Comparison of ENCODE assay signal across 18 mouse cellular contexts in genomic region chr5:45651026-45651703, GRCm38 (mm10). TPM values are rescaled to one million over a fixed set of nuclear protein-coding genes. Genes with fewer than 3 reads are reported as not detected.
DNase-seq lines count a peak whose midpoint lies in the region; ATAC-seq and TF ChIP-seq lines count a peak whose summit lies in the region.
"Had no signal": no experiment of that assay in that cellular context is flagged by ENCODE, and none has a peak within 500 bp of the region (broad histone marks: within the 10 kb centered on the region; RNA-seq: fewer than 3 reads in every experiment).

No protein-coding gene starts in this region.

- H3K27ac ChIP-seq in kidney, adult 2 months (ENCODE audit: insufficient read depth, low read depth, low read length), result peak overlapping the region; percentile 83; the same call in 1 of the 2 replicates
- H3K27ac ChIP-seq in liver, adult 2 months (replicated peaks; ENCODE audit: insufficient read depth, low read depth, low read length), result no peak overlapping the region; the same call in 1 of the 2 replicates
- no peak overlapping the region for H3K27ac ChIP-seq in liver, embryonic 12.5 days
- peak overlapping the region; percentile 66; the same call in 1 of the 2 replicates for H3K27ac ChIP-seq in kidney, embryonic 16.5 days (ENCODE audit: low read length)
- H3K27ac ChIP-seq: embryonic facial prominence, embryonic 12.5 days; forebrain, embryonic 15.5 days; heart, embryonic 10.5 days had no signal

- H3K36me3 ChIP-seq in kidney, adult 2 months (ENCODE audit: control insufficient read depth, insufficient read depth, low read length), result no peaks in the 10 kb centered on the region
- no peaks in the 10 kb centered on the region for H3K36me3 ChIP-seq in liver, adult 2 months (ENCODE audit: control insufficient read depth, insufficient read depth, low read length)
- H3K36me3 ChIP-seq in liver, embryonic 12.5 days, result no peaks in the 10 kb centered on the region
- no peaks in the 10 kb centered on the region for H3K36me3 ChIP-seq in kidney, embryonic 16.5 days (ENCODE audit: insufficient read depth, low read length)
- H3K36me3 ChIP-seq: embryonic facial prominence, embryonic 12.5 days; forebrain, embryonic 15.5 days; heart, embryonic 10.5 days had no signal

- no peak for ATAC-seq in liver, embryonic 12.5 days
- ATAC-seq in kidney, embryonic 16.5 days (ENCODE audit: low FRiP score, low TSS enrichment), result no peak; the same call in 1 of the 2 replicates
- ATAC-seq in megakaryocyte, adult 5-6 weeks (ENCODE audit: poor library complexity, severe bottlenecking), result no peak
- ATAC-seq: forebrain, embryonic 15.5 days had no signal

- TF ChIP-seq CTCF in kidney, adult 2 months (conservative IDR thresholded peaks at IDR 0.05; ENCODE audit: insufficient read depth, insufficient read length, low read depth, low read length), result no peak
- TF ChIP-seq CTCF in liver, adult 2 months (IDR thresholded peaks at IDR 0.05; ENCODE audit: low read depth, low read length), result no peak

- no peaks in the 10 kb centered on the region for H3K9me3 ChIP-seq in liver, embryonic 12.5 days (replicated peaks)
- H3K9me3 ChIP-seq in kidney, embryonic 16.5 days (ENCODE audit: low read length), result no peaks in the 10 kb centered on the region
- H3K9me3 ChIP-seq: embryonic facial prominence, embryonic 12.5 days; forebrain, embryonic 15.5 days; heart, embryonic 10.5 days had no signal

- no peak overlapping the region for H3K9ac ChIP-seq in liver, adult 2 months (ENCODE audit: low read depth, low read length)
- no peak overlapping the region for H3K9ac ChIP-seq in liver, embryonic 12.5 days
- no peak overlapping the region for H3K9ac ChIP-seq in kidney, embryonic 16.5 days (replicated peaks; ENCODE audit: low read length)
- H3K9ac ChIP-seq: embryonic facial prominence, embryonic 12.5 days; forebrain, embryonic 15.5 days had no signal

- H3K4me1 ChIP-seq in kidney, adult 2 months (ENCODE audit: control insufficient read depth, insufficient read depth, low read length), result peaks cover 3% of the 10 kb centered on the region; the same call in 1 of the 2 replicates
- H3K4me1 ChIP-seq in liver, adult 2 months (ENCODE audit: control insufficient read depth, insufficient read depth, low read length), result peaks cover 3% of the 10 kb centered on the region; the same call in 1 of the 2 replicates
- H3K4me1 ChIP-seq in liver, embryonic 12.5 days, result no peaks in the 10 kb centered on the region
- H3K4me1 ChIP-seq in kidney, embryonic 16.5 days (ENCODE audit: insufficient read depth, low read length), result 0 out of 2 replicates have a peak, but pooled peaks cover 3% of the 10 kb centered on the region
- H3K4me1 ChIP-seq: embryonic facial prominence, embryonic 12.5 days; forebrain, embryonic 15.5 days; heart, embryonic 10.5 days had no signal

- 37% methylated on average over 2 of the region's 2 CpGs for WGBS in kidney, adult 2 months
- 27% methylated on average over 2 of the region's 2 CpGs for WGBS in liver, adult 2 months
- WGBS in liver, embryonic 12.5 days (ENCODE audit: insufficient replicate concordance), result 74% methylated on average over 2 of the region's 2 CpGs
- WGBS in kidney, embryonic 16.5 days, result 65% methylated on average over 2 of the region's 2 CpGs

- H3K79me2 ChIP-seq in liver, adult 2 months (ENCODE audit: control insufficient read depth, insufficient read depth, low read length), result no peaks in the 10 kb centered on the region

- no peak overlapping the region for H3K4me2 ChIP-seq in liver, embryonic 12.5 days
- H3K4me2 ChIP-seq in kidney, embryonic 16.5 days (replicated peaks; ENCODE audit: low read depth, low read length), result no peak overlapping the region
- H3K4me2 ChIP-seq: embryonic facial prominence, embryonic 12.5 days; forebrain, embryonic 15.5 days had no signal

- no peak for TF ChIP-seq POLR2A in kidney, adult 2 months (IDR thresholded peaks at IDR 0.05; ENCODE audit: low read depth, low read length)
- TF ChIP-seq POLR2A in liver, adult 2 months (IDR thresholded peaks at IDR 0.05; ENCODE audit: extremely low read depth, insufficient read depth, low read length), result no peak

- peak; percentile 77 for DNase-seq in kidney, adult 2 months
- no peak for DNase-seq in kidney, postnatal 25 days
- peak; percentile 83 for DNase-seq in liver, adult 2 months (ENCODE audit: extremely low read depth, low read depth, low spot score)
- no peak for DNase-seq in thymus, postnatal 10 days (ENCODE audit: low spot score in 2 of 2)
- DNase-seq: adrenal gland, postnatal 14 days; cerebellum, adult 11-12 months; cerebellum, adult 9-10 months; cerebellum, postnatal 25 days; gastrocnemius, postnatal 10 days; heart, adult 18-20 months; heart, postnatal 10 days; heart, postnatal 4 days had no signal

- H3K4me3 ChIP-seq in kidney, adult 2 months (ENCODE audit: insufficient read depth, low read depth, low read length), result no peak overlapping the region
- no peak overlapping the region for H3K4me3 ChIP-seq in liver, adult 2 months (ENCODE audit: insufficient read depth, low read depth, low read length)
- H3K4me3 ChIP-seq in liver, embryonic 12.5 days, result no peak overlapping the region
- H3K4me3 ChIP-seq in kidney, embryonic 16.5 days (ENCODE audit: low read length), result no peak overlapping the region
- H3K4me3 ChIP-seq: embryonic facial prominence, embryonic 12.5 days; forebrain, embryonic 15.5 days; heart, embryonic 10.5 days had no signal

- H3K27me3 ChIP-seq in kidney, adult 2 months (replicated peaks; ENCODE audit: control insufficient read depth, insufficient read depth, low read length), result no peaks in the 10 kb centered on the region
- H3K27me3 ChIP-seq in liver, adult 2 months (ENCODE audit: control insufficient read depth, insufficient read depth, low read length), result no peaks in the 10 kb centered on the region
- H3K27me3 ChIP-seq in liver, embryonic 12.5 days (replicated peaks), result no peaks in the 10 kb centered on the region
- no peaks in the 10 kb centered on the region for H3K27me3 ChIP-seq in kidney, embryonic 16.5 days (ENCODE audit: insufficient read depth, low read length)
- H3K27me3 ChIP-seq: embryonic facial prominence, embryonic 12.5 days; forebrain, embryonic 15.5 days had no signal

RNA-seq across cellular contexts. Expression of gene Fam184b, which starts 11.8 kb away (rescaled TPM):
- 0.11 and 0.14 TPM in 2 replicates for polyA plus RNA-seq in kidney, adult 2 months (2012; rRNA removed)
- total RNA-seq in liver, adult 2 months (2014; rRNA removed), result under 0.01 and 0.07 TPM in 2 replicates
- 0.06 TPM in 2 replicates for polyA plus RNA-seq in liver, adult 2 months (2012; rRNA removed)
- 0.18 and 0.29 TPM in 2 replicates for polyA plus RNA-seq in liver, embryonic 12.5 days (2016; fragmentation: Nextera tagmentation; extraction: Ambion mirVana)
- 1.5 and 1.7 TPM in 2 replicates for polyA plus RNA-seq in kidney, embryonic 16.5 days (2015; fragmentation: Nextera tagmentation; extraction: Ambion mirVana)
- total RNA-seq in megakaryocyte, adult 5-6 weeks (2015), result 0.36 TPM in 1 of 2 replicates, not detected in the other
- not detected in 2 replicates for total RNA-seq in megakaryocyte, adult 5-6 weeks (2017)

RNA-seq across cellular contexts. Expression of gene Ncapg, which starts 18.6 kb away (rescaled TPM):
- polyA plus RNA-seq in kidney, adult 2 months (2012; rRNA removed), result 0.05 and 0.14 TPM in 2 replicates
- 0.46 and 1.1 TPM in 2 replicates for total RNA-seq in liver, adult 2 months (2014; rRNA removed)
- 0.02 TPM in 1 of 2 replicates, not detected in the other for polyA plus RNA-seq in liver, adult 2 months (2012; rRNA removed)
- 59.9 and 62.7 TPM in 2 replicates for polyA plus RNA-seq in liver, embryonic 12.5 days (2016; fragmentation: Nextera tagmentation; extraction: Ambion mirVana)
- 53.8 and 54.0 TPM in 2 replicates for polyA plus RNA-seq in kidney, embryonic 16.5 days (2015; fragmentation: Nextera tagmentation; extraction: Ambion mirVana)
- 93.3 and 99.1 TPM in 2 replicates for total RNA-seq in megakaryocyte, adult 5-6 weeks (2015)
- 82.2 and 82.5 TPM in 2 replicates for total RNA-seq in megakaryocyte, adult 5-6 weeks (2017)

Comparison
In these comparisons a context has a peak if more than half of its experiments do, and no peak if none do; other contexts are left out.
1. DNase-seq: peak in kidney, adult 2 months (single experiment) and liver, adult 2 months (single experiment); none in kidney, postnatal 25 days (0 of 2) and thymus, postnatal 10 days (0 of 2).
2. RNA of gene Ncapg, which starts 18.6 kb away (polyA plus RNA-seq): 59.9 to 62.7 TPM in liver, embryonic 12.5 days and 53.8 to 54.0 TPM in kidney, embryonic 16.5 days; 0.05 to 0.14 TPM in kidney, adult 2 months and 0.02 TPM in liver, adult 2 months; every median in the first group is over 10 times any median in the second.
3. H3K27ac ChIP-seq: peak in kidney, adult 2 months (single experiment) and kidney, embryonic 16.5 days (single experiment); none in liver, adult 2 months (single experiment) and liver, embryonic 12.5 days (single experiment).